Mouse (Mus musculus) hematopoietic stem cell, adult 5-6 weeks (primary cell): Measurements from ENCODE around the gene Rasgrf2. TPM values are rescaled to one million over a fixed set of nuclear protein-coding genes. Genes with fewer than 3 reads are reported as not detected.

Experiments
- ATAC-seq, 2 experiments: fragments of 125-278 bp in 1 of 2; replicated peaks in 1 of 2; 2 replicates each; pipeline ENCODE4 v1.8.0; 2016 to 2017; ENCODE audit warnings: inconsistent platforms in 2 of 2, mild to moderate bottlenecking in 2 of 2, moderate number of reproducible peaks in 2 of 2, low read depth in 1 of 2, moderate TSS enrichment in 1 of 2; ENCODE audit not compliant: low FRiP score in 2 of 2, poor library complexity in 2 of 2, severe bottlenecking in 2 of 2, insufficient read depth in 1 of 2, low TSS enrichment in 1 of 2
- total RNA-seq: library from RNA; stranded (forward); fragments of 172-1452, 232-1000 nt; gene quantifications from 2 replicates; pipeline ENCODE4 v1.2.3, GENCODE M21; 2017

The Rasgrf2 gene
- total RNA-seq, 1 experiment from 2014 or later, result not detected

- ATAC-seq, result no peak
Measured at GRCm38 (mm10) chr13:91875581-91875980, 255.9 kb downstream of the Rasgrf2 start.

GRCm38 (mm10) chr13:91874565-91874964, 256.9 kb downstream of the Rasgrf2 start:
- no peak for ATAC-seq

- ATAC-seq, result no peak
Measured at GRCm38 (mm10) chr13:91873734-91874329, 257.6 kb downstream of the Rasgrf2 start.

- no peak for ATAC-seq
Measured at GRCm38 (mm10) chr13:91868577-91868976, 262.9 kb downstream of the Rasgrf2 start.

- ATAC-seq, result no peak
Measured at GRCm38 (mm10) chr13:91858835-91859234, 272.6 kb downstream of the Rasgrf2 start.

GRCm38 (mm10) chr13:91857427-91857826, 274.0 kb downstream of the Rasgrf2 start:
- ATAC-seq, result no peak

- ATAC-seq, result no peak
Measured at GRCm38 (mm10) chr13:91854412-91854811, 277.0 kb downstream of the Rasgrf2 start.

Other genes with a start within 250 kb of the Rasgrf2 start
- gene Gm20379, start 174.3 kb upstream of the Rasgrf2 start, total RNA-seq, result not detected in 2 replicates
- 20.6 and 27.1 TPM in 2 replicates for gene Dhfr, start 223.1 kb upstream of the Rasgrf2 start, total RNA-seq
- gene Msh3, start 223.3 kb upstream of the Rasgrf2 start, total RNA-seq, result 46.9 and 58.7 TPM in 2 replicates